Mouse (Mus musculus) lung, postnatal 4 days (tissue): Measurements from ENCODE around the gene Uqcc2.

Experiments
- DNase-seq, 2 experiments: peaks; one replicate each; pipeline ENCODE4 v3.0.0; 2021

Uqcc2 gene

DNA sequence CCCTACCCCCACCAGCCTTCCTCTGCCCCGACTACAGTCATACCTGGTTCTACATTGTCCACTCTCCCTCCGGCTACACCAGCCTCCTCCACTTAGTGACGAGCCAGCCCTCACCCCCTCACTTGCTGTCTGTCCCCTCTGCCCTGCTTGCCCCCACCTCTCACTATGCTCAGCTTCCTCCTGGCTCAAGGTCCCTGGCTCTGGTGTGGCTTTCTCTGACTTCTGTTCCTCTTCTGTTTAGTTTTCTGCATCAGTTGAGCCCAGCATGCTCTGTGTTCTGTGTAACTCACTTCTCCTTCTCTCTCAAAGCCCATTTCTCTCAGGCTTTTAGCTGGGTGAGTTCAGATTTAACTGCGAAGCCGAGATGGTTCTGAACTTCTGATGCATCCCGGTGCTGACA is 59.5 kb downstream of the Uqcc2 start:
- DNase-seq: no peak

DNA sequence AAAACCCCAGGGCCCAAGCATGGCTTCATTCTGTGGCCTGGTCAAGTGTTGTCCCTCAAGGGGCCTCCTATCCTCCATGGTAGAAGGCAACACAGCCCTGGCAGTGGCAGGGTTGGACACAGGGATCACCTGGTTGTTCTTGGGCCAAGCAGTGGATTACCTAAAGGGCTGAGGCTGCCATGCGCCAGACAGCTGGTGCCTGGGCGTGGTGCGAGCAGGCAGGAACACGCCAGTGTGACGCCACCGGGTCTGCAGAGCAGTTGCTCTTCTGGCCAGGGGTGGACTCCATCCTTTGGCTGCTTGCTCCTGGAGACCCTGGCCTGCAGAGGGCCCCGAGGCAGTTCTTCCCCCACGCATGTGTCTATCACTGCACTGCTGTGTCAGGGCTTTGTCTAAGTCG is 59.9 kb downstream of the Uqcc2 start:
- DNase-seq: no peak

DNA sequence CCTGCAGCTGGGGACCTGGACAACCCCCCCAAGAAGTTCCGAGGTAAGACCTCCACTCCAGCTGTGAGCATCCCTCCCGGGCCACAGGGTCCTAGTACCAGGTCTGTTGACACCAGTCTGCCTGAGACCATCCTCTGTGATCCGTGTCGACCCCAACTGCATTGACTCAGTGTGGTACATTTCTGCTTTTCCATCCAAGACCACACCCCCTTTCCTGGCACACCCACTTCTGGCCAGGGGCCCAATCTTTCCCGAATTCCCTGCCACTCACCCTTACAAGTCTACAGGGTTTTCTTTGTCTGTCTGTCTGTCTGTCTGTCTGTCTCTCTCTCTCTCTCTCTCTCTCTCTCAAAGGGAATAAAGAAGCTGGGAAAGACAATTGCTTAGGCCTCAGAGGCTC is 60.6 kb downstream of the Uqcc2 start:
- DNase-seq: no peak
